Mouse (Mus musculus) liver, adult 2 months (tissue): ENCODE measurements around the gene Fbxl18.

Experiments used
- CTCF ChIP-seq: fragments of 200-500 bp; IDR thresholded peaks from 2 replicates; pipeline ENCODE4 v1.5.1; 2011; ENCODE audit warnings: low read depth, low read length, control low read depth
- POLR2A ChIP-seq: fragments of 200-500 bp; IDR thresholded peaks from 2 replicates; pipeline ENCODE4 v1.6.1; 2011; ENCODE audit warnings: low read length, control low read depth; ENCODE audit not compliant: insufficient read depth; ENCODE audit errors: extremely low read depth

DNA sequence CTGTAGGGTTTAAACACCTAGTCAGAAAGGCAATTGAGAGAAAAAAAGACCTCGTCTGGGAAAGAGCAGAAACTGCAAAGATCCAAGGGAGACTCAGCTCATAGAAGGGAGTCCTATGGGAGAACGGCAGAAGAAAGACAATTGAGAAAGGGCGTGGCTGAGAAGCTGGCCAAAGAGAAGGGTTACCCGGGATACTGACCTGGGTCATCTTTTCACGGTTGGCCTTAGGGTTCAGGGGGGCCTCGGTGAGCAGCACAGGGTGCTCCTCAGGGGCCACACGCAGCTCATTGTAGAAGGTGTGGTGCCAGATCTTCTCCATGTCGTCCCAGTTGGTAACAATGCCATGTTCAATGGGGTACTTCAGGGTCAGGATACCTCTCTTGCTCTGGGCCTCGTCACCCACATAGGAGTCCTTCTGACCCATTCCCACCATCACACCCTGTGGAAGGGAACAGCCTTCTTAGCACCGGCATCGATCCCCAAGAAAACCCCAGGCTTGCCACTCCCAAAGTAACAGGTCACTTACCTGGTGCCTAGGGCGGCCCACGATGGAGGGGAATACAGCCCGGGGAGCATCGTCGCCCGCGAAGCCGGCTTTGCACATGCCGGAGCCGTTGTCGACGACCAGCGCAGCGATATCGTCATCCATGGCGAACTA is 9.9 kb upstream of the Fbxl18 start:
- no peak for TF ChIP-seq POLR2A
- TF ChIP-seq CTCF = no peak
